Mouse (Mus musculus): ENCODE data around the gene Kntc1. TPM values are rescaled to one million over a fixed set of nuclear protein-coding genes. Genes with fewer than 3 reads are reported as not detected.
"Not testable (repeated sequence)": the region's sequence is repeated elsewhere in the genome, so short reads cannot be mapped to it uniquely, and the experiment has no call there.

Gene Kntc1
- 1 to 10 TPM in 3 of 4 experiments, under 1 TPM in 1; 0.99 to 2.9 (median 2.0) TPM for total RNA-seq (2022)

- DNase-seq (ENCODE audit: low spot score in 2 of 2): peak; percentile 99
Observed at GRCm38 (mm10) chr5:123749065-123750064, at the start of gene Kntc1, which contains the start of gene Rsrc2. TSS of gene Kntc1 (plus strand) at chr5:123749716. TSS of gene Rsrc2 (minus strand) at chr5:123749414.

- peak; percentile 12 to 21 for DNase-seq (ENCODE audit: low spot score in 2 of 2)
Observed at GRCm38 (mm10) chr5:123700625-123701024, 48.9 kb upstream of the Kntc1 start.

DNA sequence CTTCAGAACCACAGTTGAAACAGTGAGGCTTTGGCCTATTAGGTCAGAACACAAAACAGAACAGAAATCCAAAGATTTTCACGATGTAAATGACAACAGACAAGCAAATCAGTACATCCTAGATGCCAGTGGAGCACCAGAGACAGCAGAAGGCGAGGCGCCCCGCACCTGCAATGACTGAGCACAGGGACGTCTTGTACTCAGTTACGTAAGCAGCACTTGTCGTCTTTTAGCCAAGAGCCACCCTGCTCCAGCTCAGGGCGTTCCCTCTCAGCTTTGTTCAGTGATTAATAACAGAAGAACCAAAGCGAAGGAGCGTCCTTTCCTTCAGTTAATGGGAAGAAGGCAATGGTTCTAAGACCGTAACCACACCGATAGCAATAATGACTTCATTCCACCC, 40.9 kb upstream of the Kntc1 start:
- DNase-seq (ENCODE audit: low spot score in 2 of 2): peak; percentile 29 to 59

DNA sequence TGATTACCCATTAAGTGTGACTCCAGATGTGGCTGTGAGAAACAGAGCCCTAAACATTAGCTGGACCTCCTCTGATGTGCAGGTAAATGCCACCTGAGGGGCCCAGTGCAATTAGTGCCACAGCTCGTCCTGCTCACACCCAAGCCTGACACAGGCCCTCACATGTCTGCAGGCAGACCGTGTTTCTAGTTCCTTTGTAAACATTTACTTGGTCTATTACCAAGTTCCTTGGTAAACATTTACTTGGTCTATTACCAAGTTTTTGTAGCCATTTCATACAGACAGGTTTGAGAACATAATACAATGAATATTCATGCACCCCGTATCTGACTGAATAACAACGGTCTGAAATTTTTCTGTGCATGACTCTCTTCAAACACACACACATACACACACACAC, 39.9 kb upstream of the Kntc1 start:
- no peak for DNase-seq (ENCODE audit: low spot score in 2 of 2)

DNA sequence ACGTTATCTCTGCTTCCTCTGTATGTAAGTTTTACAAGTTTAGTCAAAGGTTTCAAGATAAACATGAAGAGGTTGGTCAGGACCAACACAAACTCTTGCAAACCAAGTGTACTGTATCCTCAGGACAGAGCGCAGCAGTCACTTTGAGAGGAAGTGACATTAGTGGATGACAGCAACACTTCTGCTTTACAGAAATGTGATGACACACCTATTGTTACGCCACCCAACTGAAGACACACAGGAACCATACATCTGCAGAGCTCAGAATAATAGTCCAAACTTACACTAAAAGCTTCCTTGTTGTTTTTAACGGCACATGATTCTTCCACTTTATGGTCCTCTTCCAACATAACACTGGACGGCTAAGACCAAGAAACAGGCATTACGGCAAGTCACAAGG, 35.7 kb upstream of the Kntc1 start:
- no peak for DNase-seq (ENCODE audit: low spot score in 2 of 2)

DNA sequence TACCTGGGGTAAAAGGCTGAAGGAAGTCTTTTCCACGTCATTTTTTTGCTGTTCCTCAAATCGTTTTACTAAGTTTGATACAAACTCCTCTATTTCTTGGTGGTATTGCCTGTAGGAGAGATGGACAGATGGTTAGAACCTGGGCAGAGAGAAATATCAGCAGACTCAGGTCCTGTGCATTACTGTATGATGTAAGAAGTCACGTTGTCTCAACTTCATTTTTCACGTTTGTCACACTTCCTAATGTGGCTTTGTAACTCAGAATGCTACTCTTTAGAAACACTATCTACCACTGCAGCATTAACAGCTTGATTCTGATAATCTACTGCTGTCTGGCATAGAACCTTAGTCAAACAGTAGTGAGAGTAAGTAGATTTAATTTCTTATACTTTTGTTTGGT, 34.9 kb upstream of the Kntc1 start:
- no peak for DNase-seq (ENCODE audit: low spot score in 2 of 2)

GRCm38 (mm10) chr5:123720328-123721311, 28.9 kb upstream of the Kntc1 start, which contains the start of gene Zcchc8:
TSS of gene Zcchc8 (minus strand) at chr5:123721100.
- DNase-seq (ENCODE audit: low spot score in 2 of 2): peak; percentile 97

- not testable (repeated sequence) for DNase-seq (ENCODE audit: low spot score in 2 of 2)
Observed at GRCm38 (mm10) chr5:123723816-123724215, 25.7 kb upstream of the Kntc1 start.

DNA sequence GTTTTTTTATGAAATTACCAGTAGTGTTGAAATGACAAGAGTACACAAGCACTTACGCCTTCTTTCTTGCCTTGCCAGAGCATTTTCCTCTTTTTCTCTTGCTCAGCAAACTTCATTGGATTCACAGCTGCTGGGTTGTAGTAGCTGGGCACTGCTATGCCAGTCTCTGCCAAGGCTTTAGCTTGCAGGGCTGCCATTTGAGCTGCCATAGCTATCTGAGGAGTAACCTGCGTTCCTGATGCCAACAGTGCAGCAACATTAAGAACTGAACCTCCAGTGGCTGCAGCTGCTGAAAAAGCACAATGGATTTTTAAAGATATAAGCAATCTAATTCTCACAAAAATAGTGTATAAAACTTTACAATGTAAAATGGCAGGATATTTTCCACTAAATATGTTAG, 18.5 kb upstream of the Kntc1 start:
- DNase-seq (ENCODE audit: low spot score in 2 of 2): no peak

DNA sequence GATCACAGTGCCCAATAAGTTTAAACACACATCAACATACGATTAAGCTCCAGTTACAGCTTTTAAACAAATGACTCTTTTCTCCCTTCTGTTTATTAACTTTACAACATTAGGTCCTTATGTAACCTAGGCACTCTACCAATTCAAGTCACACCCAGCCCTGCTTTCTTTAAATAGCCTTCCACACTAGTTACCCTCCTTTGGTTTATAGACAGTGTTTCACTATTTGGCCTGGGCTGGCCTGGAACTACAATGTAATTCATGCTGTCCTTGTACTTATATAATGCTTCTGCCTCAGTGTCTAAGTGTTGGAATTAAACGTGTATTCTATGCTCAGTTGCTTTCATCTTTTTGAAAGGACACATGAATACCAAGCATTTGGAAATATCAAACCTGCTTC, 5.2 kb upstream of the Kntc1 start:
- DNase-seq (ENCODE audit: low spot score in 2 of 2): no peak

DNA sequence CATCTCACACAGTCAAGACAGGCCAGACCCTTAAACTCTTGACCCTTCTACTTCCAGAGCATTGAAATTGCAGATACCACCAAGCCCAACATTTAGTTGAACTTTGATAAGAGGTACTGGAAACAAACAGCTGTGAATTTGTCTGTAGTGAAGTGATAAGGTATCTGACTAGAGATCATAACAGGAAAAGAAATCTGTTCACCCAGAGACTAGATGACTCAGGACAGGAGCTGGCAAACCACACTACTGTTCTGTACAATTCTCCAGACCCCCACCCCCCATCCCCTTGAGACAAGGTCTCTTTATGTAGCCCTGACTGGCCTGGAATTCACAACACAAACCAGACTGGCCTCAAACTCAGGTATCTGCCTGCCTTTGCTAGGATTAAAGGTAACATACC, 3.3 kb upstream of the Kntc1 start:
- DNase-seq (ENCODE audit: low spot score in 2 of 2): no peak

- no peak for DNase-seq (ENCODE audit: low spot score in 2 of 2)
Observed at GRCm38 (mm10) chr5:123747604-123748003, 1.9 kb upstream of the Kntc1 start.

DNA sequence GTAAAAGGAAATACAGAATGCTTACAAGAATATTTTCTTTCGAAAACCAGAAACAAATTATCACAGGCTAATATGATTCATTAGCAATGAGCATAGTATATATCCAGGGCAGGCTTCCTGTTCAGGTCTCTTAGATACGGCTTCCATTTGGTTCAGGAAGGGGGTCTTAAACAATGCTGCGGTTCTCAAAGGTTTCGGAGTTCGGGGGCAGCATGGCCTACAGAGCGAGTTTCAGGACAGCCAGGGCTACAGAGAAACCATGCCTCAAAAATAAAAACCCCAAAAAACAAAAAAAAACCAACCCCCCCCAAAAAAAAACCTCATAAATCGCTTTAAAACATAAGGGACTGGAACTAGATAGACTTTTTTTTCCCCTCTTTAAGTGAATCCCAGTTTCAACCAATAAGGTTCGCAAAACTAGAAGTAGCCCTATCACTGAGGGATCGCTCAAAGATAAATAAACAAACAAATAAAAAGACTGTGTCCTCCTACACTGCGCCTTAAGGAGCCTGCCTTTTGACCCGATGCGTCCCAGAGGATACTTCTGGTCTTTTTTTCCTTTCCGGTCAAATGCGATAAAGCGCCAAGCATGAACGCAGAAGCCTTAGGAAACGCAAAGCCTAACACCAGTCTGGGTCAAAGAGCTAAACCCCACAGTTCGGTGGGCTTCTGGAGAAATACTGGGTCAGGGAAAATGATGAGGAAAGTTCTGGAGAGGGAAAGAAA, 1.0 kb upstream of the Kntc1 start:
- no peak for DNase-seq (ENCODE audit: low spot score in 2 of 2)

DNA sequence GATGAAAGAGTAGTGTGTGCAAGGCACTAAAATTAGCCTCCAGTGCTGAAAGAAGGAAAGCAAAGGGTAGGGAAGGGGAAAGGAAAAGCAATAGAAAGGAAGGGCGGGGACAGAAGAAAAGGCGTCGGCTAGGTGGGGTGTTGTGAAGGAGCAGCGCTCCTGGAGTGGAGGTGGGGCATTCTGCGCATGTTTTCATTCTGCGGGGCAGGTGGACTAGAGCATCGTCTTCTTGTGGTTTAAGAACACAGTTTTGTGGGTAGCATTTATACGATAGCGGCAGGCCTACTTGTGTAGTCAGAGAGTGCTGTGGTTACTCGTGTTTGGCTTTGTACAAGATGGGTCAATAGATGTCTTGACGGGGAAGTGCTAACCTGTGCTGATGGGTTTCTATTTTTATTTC, 16.0 kb downstream of the Kntc1 start:
- DNase-seq (ENCODE audit: low spot score in 2 of 2): no peak

- DNase-seq (ENCODE audit: low spot score in 2 of 2): not testable (repeated sequence)
Observed at GRCm38 (mm10) chr5:123766455-123766854, 16.9 kb downstream of the Kntc1 start.

GRCm38 (mm10) chr5:123773441-123773840, 23.9 kb downstream of the Kntc1 start:
- DNase-seq (ENCODE audit: low spot score in 2 of 2): no peak

DNA sequence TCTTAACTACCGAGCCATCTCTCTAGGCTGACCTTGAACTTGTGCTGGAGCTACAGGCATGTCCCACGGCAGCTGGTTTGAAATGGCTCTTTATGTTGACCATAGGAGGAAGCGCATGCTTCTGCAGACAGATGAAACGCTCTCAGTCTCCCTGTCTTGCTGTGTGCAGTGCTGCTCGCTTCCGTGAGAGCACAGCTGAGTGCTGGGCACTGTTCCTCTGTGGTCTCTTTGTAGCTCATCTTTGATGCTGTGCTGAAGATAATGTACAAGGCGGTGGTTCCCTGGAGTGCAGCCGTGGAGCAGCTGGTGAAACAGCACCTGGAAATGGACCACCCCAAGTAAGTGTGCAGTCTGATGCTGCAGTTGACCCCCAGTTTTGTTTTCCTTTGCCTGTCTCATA, 31.2 kb downstream of the Kntc1 start:
- no peak for DNase-seq (ENCODE audit: low spot score in 2 of 2)

DNA sequence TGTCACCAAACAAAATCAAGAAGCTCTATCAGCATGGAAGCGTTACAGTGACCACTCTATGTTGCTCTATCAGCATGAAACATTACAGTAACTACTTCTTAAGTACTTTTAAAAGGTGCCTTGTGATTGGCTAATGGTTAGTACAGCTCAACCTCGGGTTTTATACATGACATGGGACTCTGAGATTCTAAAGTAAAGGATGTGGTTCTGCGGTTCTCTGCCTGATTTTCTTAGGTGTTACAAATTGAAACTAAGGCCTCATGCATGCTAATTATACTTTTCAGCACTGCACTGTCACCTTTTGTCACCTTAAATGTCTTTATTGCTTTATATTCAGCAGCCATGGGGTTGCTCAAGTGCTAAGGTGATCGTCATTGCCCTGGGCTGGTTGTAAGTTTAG, 32.3 kb downstream of the Kntc1 start:
- DNase-seq (ENCODE audit: low spot score in 2 of 2): no peak

GRCm38 (mm10) chr5:123788976-123789375, 39.5 kb downstream of the Kntc1 start:
- no peak for DNase-seq (ENCODE audit: low spot score in 2 of 2)

- DNase-seq (ENCODE audit: low spot score in 2 of 2): no peak
Observed at GRCm38 (mm10) chr5:123793081-123793480, 43.6 kb downstream of the Kntc1 start.

GRCm38 (mm10) chr5:123806334-123806733, 56.8 kb downstream of the Kntc1 start:
- peak; percentile 54 to 57 for DNase-seq (ENCODE audit: low spot score in 2 of 2)

Measured in layer of hippocampus, adult 8-10 months (tissue).